Mouse (Mus musculus): Measurements from ENCODE around the gene Mdm2. TPM values are rescaled to one million over a fixed set of nuclear protein-coding genes. Genes with fewer than 3 reads are reported as not detected.
"Not testable (repeated sequence)": the region's sequence is repeated elsewhere in the genome, so short reads cannot be mapped to it uniquely, and the experiment has no call there.

The Mdm2 gene
- polyA plus RNA-seq, 2 experiments from 2014 or later, result 44.4 to 62.8 TPM

- no peak for ATAC-seq
These were observed 37.9 kb upstream of the Mdm2 start for GRCm38 (mm10) chr10:117748276-117749049.

- no peak for ATAC-seq
These were observed 37.2 kb upstream of the Mdm2 start for GRCm38 (mm10) chr10:117747711-117748110.

- peak; percentile 95 for ATAC-seq
These were observed 35.8 kb upstream of the Mdm2 start, which contains the start of gene Slc35e3 for GRCm38 (mm10) chr10:117746297-117746883. Gene Slc35e3, minus strand, starts transcription at chr10:117746365.

- peak; percentile 43 for ATAC-seq
These were observed 35.2 kb upstream of the Mdm2 start for GRCm38 (mm10) chr10:117745570-117746296.

GRCm38 (mm10) chr10:117743917-117744316 is 33.4 kb upstream of the Mdm2 start:
- ATAC-seq, result no peak

- ATAC-seq, result no peak
These were observed 32.6 kb upstream of the Mdm2 start for GRCm38 (mm10) chr10:117743182-117743581.

GRCm38 (mm10) chr10:117742618-117743017 is 32.1 kb upstream of the Mdm2 start:
- ATAC-seq, result no peak

- ATAC-seq, result no peak
These were observed 31.3 kb upstream of the Mdm2 start for GRCm38 (mm10) chr10:117741698-117742475.

GRCm38 (mm10) chr10:117740921-117741320 is 30.4 kb upstream of the Mdm2 start:
- ATAC-seq, result no peak

- ATAC-seq, result no peak
These were observed 29.6 kb upstream of the Mdm2 start for GRCm38 (mm10) chr10:117740171-117740570.

- ATAC-seq, result no peak
These were observed 29.0 kb upstream of the Mdm2 start for GRCm38 (mm10) chr10:117739648-117739948.

GRCm38 (mm10) chr10:117738928-117739647 is 28.5 kb upstream of the Mdm2 start:
- ATAC-seq, result no peak

- no peak for ATAC-seq
These were observed 27.8 kb upstream of the Mdm2 start for GRCm38 (mm10) chr10:117738140-117738921.

GRCm38 (mm10) chr10:117737498-117737897 is 26.9 kb upstream of the Mdm2 start:
- ATAC-seq, result not testable (repeated sequence)

- ATAC-seq, result no peak
These were observed 26.5 kb upstream of the Mdm2 start for GRCm38 (mm10) chr10:117737075-117737474.

- ATAC-seq, result no peak
These were observed 26.0 kb upstream of the Mdm2 start for GRCm38 (mm10) chr10:117736573-117736972.

GRCm38 (mm10) chr10:117735396-117735795 is 24.8 kb upstream of the Mdm2 start:
- not testable (repeated sequence) for ATAC-seq

GRCm38 (mm10) chr10:117734104-117734852 is 23.7 kb upstream of the Mdm2 start:
- ATAC-seq, result not testable (repeated sequence)

- ATAC-seq, result not testable (repeated sequence)
These were observed 23.1 kb upstream of the Mdm2 start for GRCm38 (mm10) chr10:117733626-117734025.

GRCm38 (mm10) chr10:117732962-117733592 is 22.5 kb upstream of the Mdm2 start:
- no peak for ATAC-seq

Data from activated CD4-positive, CD25-positive, alpha-beta regulatory T cell, adult 4 months (primary cell).